Mouse (Mus musculus) stomach, embryonic 14.5 days (tissue): Measurements from ENCODE around the gene Tmem11. TPM values are rescaled to one million over a fixed set of nuclear protein-coding genes. Genes with fewer than 3 reads are reported as not detected.

Source experiments
- ATAC-seq: fragments of 200-750 bp; cut with Nextera tagmentation; 2 replicates; pipeline ENCODE4 v1.8.0; 2017; ENCODE audit warnings: low read depth, moderate TSS enrichment; ENCODE audit not compliant: insufficient number of reproducible peaks, insufficient read depth, low FRiP score
- H3K27ac ChIP-seq: fragments of 300-500 bp; sonication (generic); 2 replicates; pipeline ENCODE4 v1.5.1; 2014; ENCODE audit warnings: mild to moderate bottlenecking, low read length, moderate library complexity, mixed read lengths
- H3K27me3 ChIP-seq: fragments of 300-500 bp; sonication (generic); 2 replicates; pipeline ENCODE4 v1.6.1; 2014; ENCODE audit warnings: low read length, control low read depth, mixed read lengths; ENCODE audit not compliant: control insufficient read depth, insufficient read depth
- H3K36me3 ChIP-seq: fragments of 300-500 bp; sonication (generic); 2 replicates; pipeline ENCODE4 v1.6.1; 2014; ENCODE audit warnings: mild to moderate bottlenecking, control low read depth, low read length, moderate library complexity, mixed read lengths; ENCODE audit not compliant: control insufficient read depth, insufficient read depth
- H3K4me1 ChIP-seq: fragments of 300-500 bp; sonication (generic); 2 replicates; pipeline ENCODE4 v1.6.1; 2014; ENCODE audit warnings: low read length, control low read depth, mixed read lengths; ENCODE audit not compliant: control insufficient read depth, insufficient read depth
- H3K4me2 ChIP-seq: fragments of 300-500 bp; sonication (generic); replicated peaks from 2 replicates; pipeline ENCODE4 v1.6.1; 2014; ENCODE audit warnings: low read depth, low read length, control low read depth
- H3K4me3 ChIP-seq: fragments of 300-500 bp; sonication (generic); 2 replicates; pipeline ENCODE4 v1.5.1; 2014; ENCODE audit warnings: low read depth, low read length, control low read depth
- H3K9ac ChIP-seq: fragments of 300-500 bp; sonication (generic); replicated peaks from 2 replicates; pipeline ENCODE4 v1.6.1; 2014; ENCODE audit warnings: low read depth, mild to moderate bottlenecking, control low read depth, low read length, moderate library complexity, mixed read lengths
- H3K9me3 ChIP-seq: fragments of 300-500 bp; sonication (generic); 2 replicates; pipeline ENCODE4 v1.6.1; 2016; ENCODE audit warnings: low read depth, low read length, control low read depth; ENCODE audit not compliant: control insufficient read depth
- WGBS: fragments of 180-500 bp; shearing (Covaris S2); extraction: QIAGEN DNeasy Blood & Tissue Kit; methylation state at CpG from one replicate; pipeline ENCODE4 v1.1.7; 2014; 5-methylcytosine and 5-hydroxymethylcytosine counted together
- polyA plus RNA-seq: library from polyadenylated mRNA; unstranded; fragments of >200 nt; fragmentation: Nextera tagmentation; extraction: Ambion mirVana; gene quantifications from 2 replicates; pipeline ENCODE4 v1.2.1, GENCODE M21; 2014

Gene Tmem11
- polyA plus RNA-seq = 65.0 and 74.9 TPM in 2 replicates

DNA sequence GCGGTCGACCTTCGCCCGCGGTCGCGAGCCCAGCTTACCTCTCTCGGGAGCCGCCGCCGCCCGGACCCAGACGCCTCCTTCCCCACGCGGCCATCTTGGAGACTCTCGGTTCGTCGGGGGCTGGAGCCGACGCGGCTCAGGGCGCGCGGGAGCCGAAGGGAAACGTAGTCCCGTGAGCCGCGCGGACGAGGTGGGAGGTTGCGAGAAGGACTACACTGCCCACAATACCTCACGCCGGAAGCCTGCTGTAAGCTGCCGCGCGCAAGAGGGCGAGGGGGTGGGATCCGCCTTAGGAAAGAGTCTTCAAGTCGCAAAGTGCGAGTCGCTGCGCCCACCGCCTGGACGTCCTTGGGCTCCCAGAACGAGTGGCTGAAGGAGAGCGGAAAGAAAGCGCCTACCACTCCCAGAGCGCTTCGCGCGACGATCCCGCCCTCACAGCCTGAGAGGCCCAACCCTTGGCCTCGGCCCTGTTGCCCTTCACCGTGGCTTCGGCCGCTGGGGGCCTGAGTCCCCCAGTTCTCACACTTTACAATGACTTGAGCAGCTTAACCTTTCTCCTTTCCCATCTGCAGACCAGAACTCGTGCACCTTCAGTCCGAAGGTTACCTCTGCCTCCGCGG lies at the start of gene Tmem11:
Gene Tmem11 (minus strand): TSS at position 598 of the 620 bp plus-strand sequence.
- H3K27me3 ChIP-seq = no peaks in the 10 kb centered on the region
- H3K9ac ChIP-seq = peak within 1 kb of the TSS; percentile 91
- no peaks in the 10 kb centered on the region for H3K36me3 ChIP-seq
- peak within 1 kb of the TSS; percentile 98 for H3K27ac ChIP-seq
- H3K4me1 ChIP-seq = peaks cover 33% of the 10 kb centered on the region
- under 1% methylated on average over 62 of the region's 62 CpGs for WGBS
- ATAC-seq = peak; percentile 99
- no peaks in the 10 kb centered on the region for H3K9me3 ChIP-seq
- H3K4me2 ChIP-seq = peak within 1 kb of the TSS; percentile 67
- H3K4me3 ChIP-seq = peak within 1 kb of the TSS; percentile 94

DNA sequence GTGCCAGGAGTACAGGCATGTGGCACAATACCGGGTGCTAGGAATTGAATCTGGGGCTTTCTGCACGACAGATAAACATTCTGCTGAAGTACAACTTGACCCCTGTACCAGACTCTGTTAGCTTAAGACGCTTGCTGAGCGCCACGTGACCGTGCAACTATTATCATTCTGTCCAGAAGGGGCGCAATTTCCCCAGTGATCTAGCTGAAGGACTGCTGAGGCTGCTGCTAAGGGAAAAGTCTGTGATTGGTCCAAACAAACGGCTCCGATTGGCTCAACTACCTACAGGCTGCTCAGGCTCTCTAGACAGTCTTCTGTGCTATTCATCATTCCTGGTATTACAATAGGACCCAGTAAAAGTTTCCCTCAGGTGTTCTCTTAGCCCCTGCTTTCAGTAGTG lies 48.2 kb upstream of the Tmem11 start:
- peak; percentile 69 for ATAC-seq
- Histone ChIP-seq H3K4me1 (peaks cover 10% of the 10 kb centered on the region), H3K9ac (no peak overlapping the region), H3K27ac (no peak overlapping the region), H3K4me2 (peak overlapping the region; percentile 10; the same call in 1 of the 2 replicates), H3K27me3 (no peaks in the 10 kb centered on the region), H3K36me3 (no peaks in the 10 kb centered on the region), H3K4me3 (no peak overlapping the region), H3K9me3 (no peaks in the 10 kb centered on the region)
- under 1% methylated on average over 9 of the region's 9 CpGs for WGBS

DNA sequence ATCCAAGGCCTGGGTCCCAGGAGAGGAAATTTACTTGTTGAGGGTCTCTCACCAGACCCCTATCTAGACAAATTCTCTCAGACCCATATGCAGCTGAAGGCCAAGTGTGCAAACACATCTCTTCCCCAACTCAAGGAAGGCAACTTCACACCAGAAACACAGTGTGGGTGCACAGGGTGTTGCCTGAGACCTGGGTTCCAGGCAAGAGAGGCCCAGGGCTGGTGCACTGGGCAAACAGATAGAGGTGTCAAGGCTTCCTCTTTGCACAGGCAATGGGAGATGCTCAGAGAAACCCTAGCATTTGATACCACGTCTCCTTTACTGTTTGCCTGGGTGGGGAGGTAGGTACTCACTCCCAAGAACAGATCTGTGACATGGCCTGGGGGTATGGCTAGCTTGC lies 45.9 kb upstream of the Tmem11 start:
- Histone ChIP-seq H3K9ac (no peak overlapping the region), H3K27me3 (no peaks in the 10 kb centered on the region), H3K36me3 (no peaks in the 10 kb centered on the region), H3K4me2 (no peak overlapping the region), H3K9me3 (no peaks in the 10 kb centered on the region), H3K4me1 (peaks cover 10% of the 10 kb centered on the region), H3K27ac (no peak overlapping the region), H3K4me3 (no peak overlapping the region)
- 90% methylated on average over 1 of the region's 1 CpGs for WGBS
- ATAC-seq = no peak

DNA sequence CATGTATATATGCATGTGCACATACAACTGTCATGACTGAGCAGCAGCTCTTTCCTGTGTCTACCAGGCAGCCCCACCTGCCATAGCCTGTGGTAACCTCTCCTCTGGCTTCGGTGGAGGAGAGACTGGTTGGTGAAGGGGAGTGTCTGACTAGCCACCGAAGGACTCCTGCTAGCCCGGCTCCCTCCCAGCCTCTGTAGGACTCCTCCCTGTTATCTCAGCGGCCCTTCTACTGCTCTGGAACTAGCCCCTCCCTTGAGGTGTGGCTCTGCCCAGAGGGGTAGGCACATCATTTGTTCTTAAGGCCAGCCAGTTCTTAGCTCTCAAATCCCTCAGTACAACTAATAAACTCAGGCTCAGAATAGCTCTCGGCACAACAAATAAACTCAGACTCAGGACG lies 45.4 kb upstream of the Tmem11 start:
- no peak overlapping the region for H3K4me3 ChIP-seq
- H3K36me3 ChIP-seq = no peaks in the 10 kb centered on the region
- no peak overlapping the region for H3K9ac ChIP-seq
- WGBS = 38% methylated on average over 6 of the region's 6 CpGs
- H3K9me3 ChIP-seq = no peaks in the 10 kb centered on the region
- no peaks in the 10 kb centered on the region for H3K27me3 ChIP-seq
- no peak overlapping the region for H3K27ac ChIP-seq
- no peak overlapping the region for H3K4me2 ChIP-seq
- peak; percentile 54; the same call in 1 of the 2 replicates for ATAC-seq
- H3K4me1 ChIP-seq = peaks cover 10% of the 10 kb centered on the region

DNA sequence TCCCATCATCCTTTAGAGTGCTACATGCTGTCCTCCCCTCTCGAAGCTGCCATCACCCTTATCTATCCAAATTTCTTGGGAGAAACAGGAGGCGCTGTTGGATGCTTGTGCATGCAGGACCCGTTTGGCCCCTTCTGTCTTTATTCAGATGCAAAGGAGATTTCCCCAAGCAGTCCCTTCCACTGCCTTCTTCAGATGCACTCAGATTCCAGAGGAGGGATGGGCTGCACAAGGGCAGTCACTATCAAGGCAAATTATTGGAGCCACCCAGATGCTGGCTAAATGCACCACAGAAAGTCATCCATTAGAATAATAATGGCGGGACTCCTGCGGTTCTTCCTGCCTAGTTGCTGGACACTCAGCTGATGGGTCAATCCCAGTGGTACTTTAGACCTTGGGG lies 43.9 kb upstream of the Tmem11 start:
- ATAC-seq = no peak
- no peaks in the 10 kb centered on the region for H3K36me3 ChIP-seq
- no peak overlapping the region for H3K4me2 ChIP-seq
- H3K9ac ChIP-seq = no peak overlapping the region
- no peaks in the 10 kb centered on the region for H3K9me3 ChIP-seq
- H3K27me3 ChIP-seq = no peaks in the 10 kb centered on the region
- peaks cover 10% of the 10 kb centered on the region for H3K4me1 ChIP-seq
- no peak overlapping the region for H3K4me3 ChIP-seq
- WGBS = 77% methylated on average over 5 of the region's 5 CpGs
- no peak overlapping the region for H3K27ac ChIP-seq

DNA sequence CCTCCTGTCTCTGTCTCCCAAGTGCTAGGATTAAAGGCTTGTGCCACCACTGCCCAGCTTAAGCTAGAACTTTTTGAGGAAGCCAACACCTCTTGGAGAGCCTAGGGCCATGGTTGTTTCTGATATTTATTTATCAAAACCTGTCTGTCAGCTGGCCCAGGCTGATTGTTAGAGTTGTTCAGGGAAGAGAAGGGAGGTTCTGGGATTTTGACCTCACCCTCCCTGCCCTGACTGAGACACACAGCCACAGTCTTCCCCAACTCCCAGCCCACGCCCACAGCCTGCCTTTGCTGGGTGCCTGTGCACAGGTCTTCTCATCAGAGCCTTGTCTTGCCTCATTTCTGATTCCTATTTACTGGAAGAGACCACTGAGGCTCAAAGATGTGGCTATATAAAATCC lies 43.1 kb upstream of the Tmem11 start:
- no peaks in the 10 kb centered on the region for H3K27me3 ChIP-seq
- no peak overlapping the region for H3K27ac ChIP-seq
- H3K36me3 ChIP-seq = no peaks in the 10 kb centered on the region
- H3K9me3 ChIP-seq = no peaks in the 10 kb centered on the region
- no peak overlapping the region for H3K9ac ChIP-seq
- WGBS = 73% methylated on average over 1 of the region's 1 CpGs
- peaks cover 7% of the 10 kb centered on the region; the same call in 1 of the 2 replicates for H3K4me1 ChIP-seq
- ATAC-seq = no peak
- no peak overlapping the region for H3K4me2 ChIP-seq
- no peak overlapping the region for H3K4me3 ChIP-seq

DNA sequence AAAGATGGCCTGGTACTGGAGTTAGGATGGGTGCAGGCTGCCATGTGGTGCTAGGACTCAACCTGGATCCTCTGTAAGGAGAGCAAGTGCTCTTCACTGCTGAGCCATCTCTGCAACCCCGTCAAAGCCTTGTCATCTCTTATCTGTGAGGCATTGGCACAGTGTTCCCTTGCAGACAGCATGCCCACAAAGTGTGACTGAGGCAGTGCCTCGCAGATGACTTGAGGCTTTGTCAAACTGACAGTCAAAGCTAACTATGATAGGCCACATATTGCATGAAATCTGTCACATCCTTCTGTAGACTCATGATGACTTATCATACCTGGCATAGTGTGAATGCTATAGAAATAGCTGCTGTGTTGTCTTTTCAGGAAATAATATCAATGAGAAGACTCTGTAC lies 40.9 kb upstream of the Tmem11 start:
- Histone ChIP-seq H3K4me2 (no peak overlapping the region), H3K4me3 (no peak overlapping the region), H3K27ac (no peak overlapping the region), H3K9me3 (no peaks in the 10 kb centered on the region), H3K4me1 (no peaks in the 10 kb centered on the region), H3K9ac (no peak overlapping the region), H3K27me3 (no peaks in the 10 kb centered on the region), H3K36me3 (no peaks in the 10 kb centered on the region)
- 74% methylated on average over 2 of the region's 2 CpGs for WGBS
- ATAC-seq = no peak

DNA sequence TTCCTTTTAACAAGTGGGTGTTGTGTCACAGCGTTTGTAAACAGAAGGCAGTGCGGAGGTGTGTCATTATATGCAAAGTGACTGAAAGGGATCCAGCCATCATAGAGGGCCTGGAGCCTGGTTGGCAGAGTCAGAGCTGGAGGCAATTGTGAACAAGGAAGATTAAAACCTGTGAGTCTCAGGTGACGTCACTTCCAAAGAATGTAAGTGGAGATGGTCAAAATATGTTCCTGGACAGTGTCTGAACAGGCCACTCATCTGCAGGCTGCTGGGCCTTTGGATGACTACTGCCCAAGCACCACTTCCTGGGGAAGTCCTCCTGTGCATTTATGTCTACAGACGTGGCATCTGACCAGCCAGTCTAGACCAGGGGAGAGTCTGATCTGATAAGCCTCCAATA lies 36.1 kb upstream of the Tmem11 start:
- no peak overlapping the region for H3K4me2 ChIP-seq
- no peak overlapping the region for H3K9ac ChIP-seq
- no peaks in the 10 kb centered on the region for H3K36me3 ChIP-seq
- no peak overlapping the region for H3K27ac ChIP-seq
- no peak overlapping the region for H3K4me3 ChIP-seq
- no peaks in the 10 kb centered on the region for H3K27me3 ChIP-seq
- H3K4me1 ChIP-seq = peaks cover 16% of the 10 kb centered on the region
- no peaks in the 10 kb centered on the region for H3K9me3 ChIP-seq
- no peak for ATAC-seq
- 56% methylated on average over 4 of the region's 4 CpGs for WGBS

DNA sequence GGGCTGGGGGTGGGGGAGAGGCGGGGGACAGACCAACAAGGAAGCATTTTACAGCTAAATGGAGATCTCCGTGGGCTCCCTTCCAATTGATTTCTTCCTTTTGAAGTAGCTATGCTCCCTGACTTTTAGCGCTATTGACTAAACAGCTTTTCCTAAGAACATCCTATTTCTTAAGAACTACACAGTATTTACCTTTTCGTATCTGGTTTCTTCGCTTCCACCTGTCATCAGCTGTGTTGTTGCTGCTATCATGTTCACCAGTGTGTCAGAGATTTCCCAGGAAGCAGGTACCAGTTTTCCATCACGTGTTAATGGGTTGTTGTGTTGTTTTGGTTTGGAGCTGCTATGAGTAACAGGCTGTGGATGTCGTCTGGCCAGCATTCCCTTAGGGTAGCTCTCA lies 35.4 kb upstream of the Tmem11 start, which contains the start of gene Natd1:
Gene Natd1 (minus strand): TSS at position 260 of the 400 bp plus-strand sequence.
- H3K27ac ChIP-seq = 0 out of 2 replicates have a peak within 1 kb of the TSS, but pooled peaks have one; percentile 3
- peak within 1 kb of the TSS; percentile 94 for H3K4me3 ChIP-seq
- H3K27me3 ChIP-seq = no peaks in the 10 kb centered on the region
- peaks cover 16% of the 10 kb centered on the region for H3K4me1 ChIP-seq
- no peak for ATAC-seq
- H3K4me2 ChIP-seq = peak within 1 kb of the TSS; percentile 78
- 30% methylated on average over 7 of the region's 7 CpGs for WGBS
- H3K9me3 ChIP-seq = no peaks in the 10 kb centered on the region
- H3K9ac ChIP-seq = peak within 1 kb of the TSS; percentile 83
- no peaks in the 10 kb centered on the region for H3K36me3 ChIP-seq
